ENCODE assay signal across 17 mouse cellular contexts in genomic region chr4:47284874-47285273, GRCm38 (mm10).
DNase-seq lines count a peak whose midpoint lies in the region; ATAC-seq lines count a peak whose summit lies in the region.
"Had no signal": no experiment of that assay in that cellular context is flagged by ENCODE, and none has a peak within 500 bp of the region (broad histone marks: within the 10 kb centered on the region; RNA-seq: fewer than 3 reads in every experiment).

No protein-coding gene starts in this region.

- intact Hi-C loops in heart, postnatal 25 days (cut with DNase I) = no loop called here

- 37% methylated on average over 9 of the region's 9 CpGs for WGBS in lung, embryonic 15.5 days
- WGBS in embryonic facial prominence, embryonic 14.5 days = 35% methylated on average over 9 of the region's 9 CpGs

- H3K36me3 ChIP-seq in lung, embryonic 15.5 days = no peaks in the 10 kb centered on the region
- H3K36me3 ChIP-seq in embryonic facial prominence, embryonic 14.5 days (ENCODE audit: control insufficient read depth, insufficient read depth, low read length) = no peaks in the 10 kb centered on the region
- H3K36me3 ChIP-seq: G1E; hindbrain, embryonic 15.5 days; neural tube, embryonic 12.5 days had no signal

- peak overlapping the region; percentile 8; the same call in 1 of the 2 replicates for H3K27ac ChIP-seq in lung, embryonic 15.5 days
- H3K27ac ChIP-seq in embryonic facial prominence, embryonic 14.5 days (replicated peaks; ENCODE audit: low read depth, low read length) = 0 out of 2 replicates have a peak overlapping the region, but pooled peaks have one; percentile 28
- H3K27ac ChIP-seq: hindbrain, embryonic 15.5 days; liver, embryonic 14.5 days; neural tube, embryonic 12.5 days had no signal

- no peaks in the 10 kb centered on the region for H3K27me3 ChIP-seq in lung, embryonic 15.5 days
- H3K27me3 ChIP-seq in embryonic facial prominence, embryonic 14.5 days (replicated peaks; ENCODE audit: control insufficient read depth, insufficient read depth, low read length) = no peaks in the 10 kb centered on the region
- H3K27me3 ChIP-seq: hindbrain, embryonic 15.5 days; neural tube, embryonic 12.5 days had no signal

- no peak overlapping the region for H3K4me2 ChIP-seq in lung, embryonic 15.5 days
- H3K4me2 ChIP-seq in embryonic facial prominence, embryonic 14.5 days (ENCODE audit: low read depth, low read length) = no peak overlapping the region
- H3K4me2 ChIP-seq: hindbrain, embryonic 15.5 days; neural tube, embryonic 12.5 days had no signal

- H3K9ac ChIP-seq in lung, embryonic 15.5 days = no peak overlapping the region
- 0 out of 2 replicates have a peak overlapping the region, but pooled peaks have one; percentile 14 for H3K9ac ChIP-seq in embryonic facial prominence, embryonic 14.5 days (ENCODE audit: low read depth, low read length)
- H3K9ac ChIP-seq: forebrain, postnatal 0 days; hindbrain, embryonic 15.5 days; liver, embryonic 14.5 days; neural tube, embryonic 12.5 days had no signal

- H3K4me1 ChIP-seq in lung, embryonic 15.5 days = peaks cover 12% of the 10 kb centered on the region
- H3K4me1 ChIP-seq in embryonic facial prominence, embryonic 14.5 days (ENCODE audit: control insufficient read depth, insufficient read depth, low read length) = peaks cover 11% of the 10 kb centered on the region
- H3K4me1 ChIP-seq: hindbrain, embryonic 15.5 days; neural tube, embryonic 12.5 days had no signal

- no peaks in the 10 kb centered on the region for H3K9me3 ChIP-seq in lung, embryonic 15.5 days
- H3K9me3 ChIP-seq in embryonic facial prominence, embryonic 14.5 days (ENCODE audit: control insufficient read depth, low read length) = no peaks in the 10 kb centered on the region
- H3K9me3 ChIP-seq: hindbrain, embryonic 15.5 days; neural tube, embryonic 12.5 days had no signal

- ATAC-seq in lung, embryonic 15.5 days (ENCODE audit: borderline replicate concordance, extremely low read depth, low FRiP score, low TSS enrichment) = no peak
- ATAC-seq in embryonic facial prominence, embryonic 14.5 days (ENCODE audit: low read depth) = peak; percentile 47
- 0 out of 2 replicates have a peak, but pooled peaks have one; percentile 13 for ATAC-seq in megakaryocyte-erythroid progenitor cell, adult 5-6 weeks (replicated peaks; ENCODE audit: low FRiP score, low TSS enrichment, poor library complexity, severe bottlenecking)
- ATAC-seq: forebrain, postnatal 0 days; midbrain, embryonic 16.5 days had no signal

- H3K4me3 ChIP-seq in lung, embryonic 15.5 days = no peak overlapping the region
- no peak overlapping the region for H3K4me3 ChIP-seq in embryonic facial prominence, embryonic 14.5 days (ENCODE audit: low read depth, low read length)
- H3K4me3 ChIP-seq: erythroblast, embryonic 14.5 days; hindbrain, embryonic 15.5 days; neural tube, embryonic 12.5 days had no signal

- DNase-seq in heart, adult 18-20 months = peak; percentile 32 to 54
- no peak for DNase-seq in heart, postnatal 25 days (ENCODE audit: low spot score)
- DNase-seq in lung, adult 18-20 months = no peak
- DNase-seq in embryonic facial prominence, embryonic 14.5 days (ENCODE audit: low spot score) = peak; percentile 75
- DNase-seq in thymus, postnatal 10 days (ENCODE audit: low spot score in 2 of 2) = no peak
- no peak for DNase-seq in kidney, adult 11 months
- DNase-seq: adrenal gland, postnatal 25 days; forebrain, postnatal 0 days; kidney, adult 9 months had no signal

Comparison
In these comparisons a context has a peak if more than half of its experiments do, and no peak if none do; other contexts are left out.
1. DNase-seq: peak in heart, adult 18-20 months (2 of 2) and embryonic facial prominence, embryonic 14.5 days (single experiment); none in heart, postnatal 25 days (single experiment), lung, adult 18-20 months (0 of 2), thymus, postnatal 10 days (0 of 2) and kidney, adult 11 months (single experiment).